Mouse (Mus musculus): ENCODE data around the gene Gm45140. TPM values are rescaled to one million over a fixed set of nuclear protein-coding genes. Genes with fewer than 3 reads are reported as not detected.
A peak's percentile ranks its signal among the peaks of the same experiment; 100 is the strongest.
"Not testable (repeated sequence)": the region's sequence is repeated elsewhere in the genome, so short reads cannot be mapped to it uniquely, and the experiment has no call there.

Gene Gm45140
- total RNA-seq, 2 experiments from 2014 or later: 2.7 to 3.5 TPM

DNA sequence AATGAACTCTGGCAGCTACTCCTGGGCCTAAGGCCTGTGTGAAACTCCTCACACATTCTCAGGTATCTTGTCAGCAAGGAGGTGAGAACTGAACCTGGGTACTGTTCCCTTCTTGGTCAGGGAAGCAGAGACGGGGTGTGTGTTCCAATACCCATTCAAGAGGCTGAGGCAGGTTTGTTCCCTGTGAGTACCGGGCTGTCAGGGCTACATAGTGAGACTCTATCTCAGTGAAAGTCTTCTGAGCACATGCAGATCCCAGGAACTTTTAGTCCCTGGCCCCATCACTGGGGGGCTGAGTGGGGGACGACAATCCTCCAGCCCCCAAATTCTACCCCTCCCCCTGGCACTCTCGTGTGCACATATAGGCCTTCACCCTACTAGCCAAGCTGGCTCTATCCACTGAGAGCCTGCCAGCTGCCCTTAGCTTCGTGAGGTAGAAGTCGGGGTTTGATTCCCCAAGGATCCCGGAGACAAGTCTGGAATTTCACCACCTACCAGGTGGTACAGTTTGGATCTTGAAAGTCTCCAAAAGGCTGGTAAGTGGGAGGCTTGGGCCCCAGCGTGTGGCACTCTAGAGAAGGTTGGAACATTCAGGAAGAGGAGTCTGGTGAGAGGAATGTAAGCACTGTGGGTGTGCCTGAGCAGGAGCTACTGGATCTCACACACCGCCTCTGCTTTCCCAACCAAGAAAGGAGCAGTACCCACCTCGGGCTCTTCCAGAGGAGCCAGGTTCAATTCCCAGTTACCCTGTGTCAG, 54.9 kb downstream of the Gm45140 start:
- TF ChIP-seq CTCF (IDR thresholded peaks at IDR 0.05): no peak
- DNase-seq (ENCODE audit: extremely low spot score in 1 of 2, low spot score in 2 of 2): no peak
- H3K27ac ChIP-seq: no peak overlapping the region
- intact Hi-C loops (cut with DNase I): no loop called here
- H3K4me3 ChIP-seq: no peak overlapping the region

DNA sequence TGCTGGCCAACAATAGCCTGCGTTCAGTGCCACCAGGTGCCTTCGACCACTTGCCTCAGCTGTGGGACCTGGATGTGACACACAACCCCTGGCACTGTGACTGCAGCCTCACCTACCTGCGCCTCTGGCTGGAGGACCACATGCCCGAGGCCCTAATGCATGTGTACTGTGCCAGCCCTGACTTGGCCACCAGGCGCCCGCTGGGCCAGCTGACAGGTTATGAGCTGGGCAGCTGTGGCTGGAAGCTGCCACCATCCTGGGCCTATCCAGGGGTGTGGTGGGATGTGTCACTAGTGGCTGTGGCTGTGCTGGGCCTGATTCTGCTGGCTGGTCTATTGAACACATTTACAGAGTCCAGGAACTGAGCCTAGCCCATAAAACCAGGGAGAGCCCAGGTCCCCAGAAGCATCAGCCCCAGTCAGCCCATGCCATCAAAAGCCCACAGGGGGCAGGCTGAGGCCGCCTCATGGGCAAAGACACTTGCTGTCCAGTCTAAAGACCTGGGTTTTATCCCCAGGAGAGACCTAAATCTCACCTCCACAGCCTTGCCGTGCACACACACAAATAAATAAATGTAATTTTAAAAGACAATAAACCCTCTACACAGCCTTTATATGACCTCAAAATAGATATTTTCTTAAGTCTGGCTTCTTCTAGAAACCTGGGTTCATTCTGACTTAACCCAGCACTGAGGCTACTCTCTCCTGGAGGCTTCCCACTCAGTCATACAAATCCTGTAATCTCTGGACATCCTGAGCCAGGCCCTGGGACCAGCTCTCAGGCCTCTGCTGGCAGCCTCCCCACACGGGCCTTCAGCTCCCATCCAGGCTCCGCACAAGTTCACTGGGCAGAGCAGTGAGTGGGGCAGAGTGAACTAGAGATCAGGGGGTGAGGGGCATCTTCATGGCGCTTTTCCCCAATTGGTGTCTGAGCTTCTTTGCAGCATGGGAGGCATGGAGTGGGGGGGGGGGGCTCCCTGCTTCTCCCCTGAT, 56.1 kb downstream of the Gm45140 start:
- intact Hi-C loops (cut with DNase I): no loop called here
- H3K4me3 ChIP-seq: no peak overlapping the region
- no peak for DNase-seq (ENCODE audit: extremely low spot score in 1 of 2, low spot score in 2 of 2)
- H3K27ac ChIP-seq: no peak overlapping the region
- TF ChIP-seq CTCF (IDR thresholded peaks at IDR 0.05): peak; percentile 23

DNA sequence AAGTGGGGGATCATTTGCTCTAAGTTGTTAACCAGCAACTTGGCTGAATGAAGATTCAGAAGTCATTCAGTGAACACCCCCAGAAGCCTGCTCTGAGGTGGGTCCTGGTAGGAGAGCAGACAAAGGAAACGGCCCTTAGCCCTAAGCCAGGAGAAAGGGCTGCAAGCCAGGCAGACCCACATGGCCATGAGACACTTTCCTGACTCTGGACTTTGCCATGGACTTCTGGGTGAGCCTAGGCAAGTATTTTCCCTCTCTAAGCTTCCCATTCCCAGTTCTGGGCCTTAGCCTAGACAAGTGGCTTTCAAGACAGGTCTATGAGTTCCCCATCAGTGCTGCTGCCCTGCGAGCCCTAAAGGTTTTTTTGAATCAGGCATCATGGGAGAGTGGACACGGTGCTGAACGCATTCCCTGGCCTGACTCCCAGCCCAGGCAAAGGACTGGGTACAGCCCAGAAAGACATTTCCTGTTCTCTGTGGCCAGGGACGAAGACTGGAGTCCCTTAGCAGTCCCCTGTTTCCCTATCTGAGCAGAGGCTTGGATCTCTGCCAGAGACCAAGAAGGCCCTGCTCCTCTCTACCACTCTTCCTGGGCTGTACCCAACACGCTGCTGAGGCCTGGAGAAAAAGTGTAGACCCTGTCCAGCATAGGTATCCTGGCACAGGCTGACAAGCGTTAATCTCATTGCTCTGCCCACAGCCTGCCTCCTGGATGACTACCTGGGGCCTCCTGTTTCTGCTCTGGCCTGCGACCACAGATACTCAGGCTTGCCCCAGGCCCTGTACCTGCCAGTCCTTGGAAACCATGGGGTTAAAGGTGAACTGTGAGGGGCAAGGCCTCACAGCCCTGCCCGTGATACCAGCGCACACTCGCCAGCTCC, 57.1 kb downstream of the Gm45140 start:
- intact Hi-C loops (cut with DNase I): no loop called here
- Histone ChIP-seq H3K27ac (no peak overlapping the region), H3K4me3 (no peak overlapping the region)
- DNase-seq (ENCODE audit: extremely low spot score in 1 of 2, low spot score in 2 of 2): no peak
- TF ChIP-seq CTCF (IDR thresholded peaks at IDR 0.05): no peak

DNA sequence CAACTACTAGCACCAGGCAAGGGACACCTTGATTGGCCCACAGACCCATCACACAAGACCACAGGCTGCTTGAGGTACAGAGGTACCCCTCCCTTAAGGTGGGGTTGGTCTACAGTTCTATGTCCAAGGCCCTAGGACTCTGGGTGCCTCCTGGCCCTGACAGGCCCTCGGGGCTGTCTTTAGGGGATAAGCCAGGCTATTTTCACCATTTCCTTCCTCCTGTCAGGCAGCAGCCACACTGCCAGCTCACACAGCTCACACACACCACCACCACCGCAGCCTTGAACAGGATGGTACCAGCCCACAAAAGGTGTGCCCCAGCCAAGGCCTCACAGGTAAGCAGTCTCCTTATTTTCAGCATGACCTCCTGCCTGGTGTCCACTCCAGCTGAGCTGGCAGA, 57.8 kb downstream of the Gm45140 start, which contains the start of gene Gp9:
Gene Gp9, plus strand, starts transcription at position 231 of the 400 bp plus-strand sequence.
- TF ChIP-seq CTCF (IDR thresholded peaks at IDR 0.05): no peak
- Histone ChIP-seq H3K27ac (no peak within 1 kb of the TSS), H3K4me3 (no peak within 1 kb of the TSS)
- intact Hi-C loops (cut with DNase I): no loop called here
- DNase-seq (ENCODE audit: extremely low spot score in 1 of 2, low spot score in 2 of 2): no peak

DNA sequence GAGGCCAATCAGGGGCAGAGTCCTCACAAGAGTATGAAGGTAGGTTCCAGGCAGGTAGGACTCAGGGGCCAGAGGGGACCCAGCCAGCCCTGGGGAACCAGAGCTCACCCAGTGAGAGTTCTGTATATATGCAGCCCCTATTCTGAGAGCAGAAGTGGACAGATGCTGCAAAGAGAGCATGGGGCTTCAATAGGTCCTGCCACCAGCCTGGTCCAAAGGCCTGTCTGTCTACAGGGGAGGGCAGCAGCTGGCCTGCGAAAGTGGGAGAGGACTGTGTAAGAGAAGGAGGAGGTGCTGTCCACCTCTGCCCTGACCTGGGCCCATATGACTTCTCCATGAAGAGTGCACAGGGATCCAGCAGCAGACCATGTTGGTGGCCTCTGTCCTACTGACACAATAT, 58.9 kb downstream of the Gm45140 start:
- intact Hi-C loops (cut with DNase I): no loop called here
- Histone ChIP-seq H3K4me3 (no peak overlapping the region), H3K27ac (no peak overlapping the region)
- no peak for TF ChIP-seq CTCF (IDR thresholded peaks at IDR 0.05)
- no peak for DNase-seq (ENCODE audit: extremely low spot score in 1 of 2, low spot score in 2 of 2)

DNA sequence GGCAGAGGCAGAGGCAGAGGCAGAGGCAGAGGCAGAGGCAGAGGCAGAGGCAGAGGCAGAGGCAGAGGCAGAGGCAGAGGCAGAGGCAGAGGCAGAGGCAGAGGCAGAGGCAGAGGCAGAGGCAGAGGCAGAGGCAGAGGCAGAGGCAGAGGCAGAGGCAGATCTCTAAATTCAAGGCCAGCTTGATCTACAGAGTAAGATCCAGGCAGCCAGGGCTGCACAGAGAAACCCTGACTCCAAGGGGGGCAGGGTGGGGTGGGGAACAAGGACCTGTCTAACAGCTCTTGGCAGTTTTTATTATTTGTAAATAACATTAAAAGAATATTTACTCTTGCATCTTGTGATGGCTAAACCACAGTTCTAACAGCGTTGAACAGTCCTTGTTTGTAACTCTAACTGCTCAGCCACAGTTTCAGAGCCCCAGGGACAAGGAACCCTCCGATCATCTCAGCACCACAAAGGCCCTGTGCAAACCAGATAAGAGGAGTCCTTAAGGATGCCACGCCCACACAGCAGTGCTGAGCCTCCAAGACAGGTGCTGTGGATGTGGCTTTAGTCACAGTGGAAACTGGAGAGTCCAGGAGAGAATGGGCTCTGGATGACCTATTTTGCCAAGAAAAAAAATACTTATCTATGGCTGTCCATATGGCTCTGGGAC, 59.9 kb downstream of the Gm45140 start:
- H3K27ac ChIP-seq: no peak overlapping the region
- no peak for TF ChIP-seq CTCF (IDR thresholded peaks at IDR 0.05)
- intact Hi-C loops (cut with DNase I): no loop called here
- H3K4me3 ChIP-seq: no peak overlapping the region
- DNase-seq (ENCODE audit: extremely low spot score in 1 of 2, low spot score in 2 of 2): no peak

DNA sequence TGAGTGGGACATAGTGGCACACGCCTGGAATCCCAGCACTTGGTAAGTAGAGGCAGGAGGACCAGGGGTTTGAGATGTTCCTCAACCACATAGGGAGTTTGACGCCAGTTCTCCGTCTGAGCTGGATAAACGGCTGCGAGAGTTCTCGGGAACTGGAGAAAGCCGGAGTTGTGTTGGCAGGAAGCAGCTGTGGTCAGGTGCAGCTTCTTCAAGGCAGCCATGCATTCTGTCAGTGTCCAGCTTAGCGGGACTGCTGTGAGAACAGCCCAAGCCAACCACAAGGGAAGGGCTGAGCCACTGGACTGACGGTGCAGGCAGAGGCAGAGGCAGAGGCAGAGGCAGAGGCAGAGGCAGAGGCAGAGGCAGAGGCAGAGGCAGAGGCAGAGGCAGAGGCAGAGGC, 60.7 kb downstream of the Gm45140 start:
- DNase-seq (ENCODE audit: extremely low spot score in 1 of 2, low spot score in 2 of 2): no peak
- intact Hi-C loops (cut with DNase I): no loop called here
- no peak for TF ChIP-seq CTCF (IDR thresholded peaks at IDR 0.05)
- no peak overlapping the region for H3K4me3 ChIP-seq
- no peak overlapping the region for H3K27ac ChIP-seq

DNA sequence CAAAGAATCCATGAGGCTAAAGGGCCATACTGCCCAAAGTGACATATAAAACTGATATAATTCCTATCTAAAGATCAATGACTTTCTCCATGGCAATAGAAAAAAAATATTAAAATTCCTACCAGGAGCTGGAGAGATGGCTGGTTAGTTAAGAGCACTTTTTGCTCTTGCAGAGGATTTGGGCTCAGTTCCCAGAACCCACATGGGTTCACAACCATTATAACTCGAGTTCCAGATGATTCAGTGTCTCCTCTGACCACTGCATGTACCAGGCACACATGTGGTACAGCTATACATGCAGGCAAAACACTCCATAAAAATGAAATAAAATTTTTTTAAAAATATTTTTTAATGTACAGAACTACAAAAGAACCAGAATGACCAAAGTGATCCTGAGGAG, 61.1 kb downstream of the Gm45140 start:
- no peak overlapping the region for H3K4me3 ChIP-seq
- no peak overlapping the region for H3K27ac ChIP-seq
- intact Hi-C loops (cut with DNase I): no loop called here
- TF ChIP-seq CTCF (IDR thresholded peaks at IDR 0.05): no peak
- no peak for DNase-seq (ENCODE audit: extremely low spot score in 1 of 2, low spot score in 2 of 2)

DNA sequence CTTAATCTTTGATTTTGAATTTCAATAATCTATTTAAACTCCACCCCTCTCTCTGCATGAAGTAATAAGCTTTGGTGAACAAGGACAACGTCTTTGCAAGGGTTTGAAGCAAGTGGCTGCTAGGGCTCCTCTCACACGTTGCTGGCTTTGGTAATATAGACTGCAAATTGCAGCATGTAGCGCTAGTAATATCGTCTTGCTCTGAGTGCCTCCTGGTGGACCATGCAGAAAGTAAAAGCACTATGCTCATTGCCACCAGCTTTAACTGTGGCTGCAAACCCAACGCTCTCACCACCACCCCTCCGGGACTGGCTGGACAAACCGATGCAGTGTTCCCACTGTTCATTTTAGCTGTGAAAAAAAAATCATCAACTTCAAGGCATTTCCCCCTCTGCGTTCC, 65.0 kb downstream of the Gm45140 start:
- Histone ChIP-seq H3K27ac (no peak overlapping the region), H3K4me3 (no peak overlapping the region)
- intact Hi-C loops (cut with DNase I): no loop called here
- TF ChIP-seq CTCF (IDR thresholded peaks at IDR 0.05): peak; percentile 38
- no peak for DNase-seq (ENCODE audit: extremely low spot score in 1 of 2, low spot score in 2 of 2)

DNA sequence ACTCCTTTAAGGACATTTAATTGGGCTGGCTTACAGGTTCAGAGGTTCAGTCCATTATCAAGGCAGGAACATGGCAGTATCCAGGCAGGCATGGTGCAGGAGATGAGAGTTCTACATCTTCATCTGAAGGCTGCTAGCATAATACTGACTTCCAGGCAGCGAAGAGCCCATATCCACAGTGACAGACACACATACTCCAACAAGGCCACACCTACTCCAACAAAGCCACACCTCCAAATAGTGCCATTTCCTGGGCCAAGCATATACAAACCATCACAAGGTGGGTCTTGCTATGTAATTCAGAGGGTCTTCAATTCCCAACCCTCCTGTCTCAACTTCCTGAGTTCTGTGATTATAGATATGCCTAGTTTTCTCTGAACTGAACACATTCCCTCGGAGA, 71.3 kb downstream of the Gm45140 start:
- H3K4me3 ChIP-seq; H3K27ac ChIP-seq; intact Hi-C loops (cut with DNase I); DNase-seq (ENCODE audit: extremely low spot score in 1 of 2, low spot score in 2 of 2): not testable (repeated sequence)

Measured in left cerebral cortex, adult 2 months (tissue).